Mouse (Mus musculus) heart, embryonic 15.5 days (tissue): ENCODE measurements around the gene Emsy. TPM values are rescaled to one million over a fixed set of nuclear protein-coding genes. Genes with fewer than 3 reads are reported as not detected.

ENCODE experiments used
- ATAC-seq: fragments of 200-750 bp; cut with Nextera tagmentation; replicated peaks from 2 replicates; pipeline ENCODE4 v1.8.0; 2017; ENCODE audit warnings: low read depth, moderate TSS enrichment; ENCODE audit not compliant: insufficient number of reproducible peaks, insufficient read depth, low FRiP score
- H3K27ac ChIP-seq: fragments of 300-500 bp; sonication (generic); 2 replicates; pipeline ENCODE4 v1.5.1; 2015; ENCODE audit warnings: mild to moderate bottlenecking, inconsistent platforms
- H3K27me3 ChIP-seq: fragments of 300-500 bp; sonication (generic); 2 replicates; pipeline ENCODE4 v1.6.1; 2015; ENCODE audit warnings: inconsistent platforms
- H3K36me3 ChIP-seq: fragments of 300-500 bp; sonication (generic); 2 replicates; pipeline ENCODE4 v1.6.1; 2015; ENCODE audit warnings: mild to moderate bottlenecking, inconsistent platforms
- H3K4me1 ChIP-seq: fragments of 300-500 bp; sonication (generic); replicated peaks from 2 replicates; pipeline ENCODE4 v1.6.1; 2015; ENCODE audit warnings: inconsistent platforms
- H3K4me2 ChIP-seq: fragments of 300-500 bp; sonication (generic); 2 replicates; pipeline ENCODE4 v1.6.1; 2015; ENCODE audit warnings: inconsistent platforms, mild to moderate bottlenecking, moderate library complexity
- H3K4me3 ChIP-seq: fragments of 300-500 bp; sonication (generic); 2 replicates; pipeline ENCODE4 v1.5.1; 2015; ENCODE audit warnings: mild to moderate bottlenecking, inconsistent platforms
- H3K9ac ChIP-seq: fragments of 300-500 bp; sonication (generic); 2 replicates; pipeline ENCODE4 v1.6.1; 2015; ENCODE audit warnings: mild to moderate bottlenecking, inconsistent platforms
- H3K9me3 ChIP-seq: fragments of 300-500 bp; sonication (generic); replicated peaks from 2 replicates; pipeline ENCODE4 v1.6.1; 2016; ENCODE audit warnings: inconsistent platforms
- WGBS: fragments of 180-500 bp; shearing (Covaris S2); methylation state at CpG from one replicate; pipeline ENCODE4 v1.1.7; 2015; ENCODE audit warnings: mixed read lengths; 5-methylcytosine and 5-hydroxymethylcytosine counted together
- polyA plus RNA-seq: library from polyadenylated mRNA; unstranded; fragments of >200 nt; fragmentation: Nextera tagmentation; extraction: Ambion mirVana; gene quantifications from 2 replicates; pipeline ENCODE4 v1.2.1, GENCODE M21; 2015

Gene Emsy
- polyA plus RNA-seq, 1 experiment from 2014 or later: 20.2 TPM

- Histone ChIP-seq H3K27me3 (no peaks in the 10 kb centered on the region), H3K9me3 (no peaks in the 10 kb centered on the region), H3K4me1 (peaks cover 38% of the 10 kb centered on the region), H3K4me2 (no peak overlapping the region), H3K27ac (no peak overlapping the region), H3K36me3 (no peaks in the 10 kb centered on the region), H3K4me3 (no peak overlapping the region), H3K9ac (no peak overlapping the region)
- ATAC-seq: no peak
- WGBS: 62% methylated on average over 6 of the region's 6 CpGs
Observed at GRCm38 (mm10) chr7:98667956-98668746, 11.6 kb upstream of the Emsy start.

GRCm38 (mm10) chr7:98665726-98666125, 9.1 kb upstream of the Emsy start:
- H3K9me3 ChIP-seq: no peaks in the 10 kb centered on the region
- H3K9ac ChIP-seq: no peak overlapping the region
- peaks cover 13% of the 10 kb centered on the region for H3K4me1 ChIP-seq
- no peak for ATAC-seq
- no peak overlapping the region for H3K4me3 ChIP-seq
- H3K4me2 ChIP-seq: no peak overlapping the region
- no peak overlapping the region for H3K27ac ChIP-seq
- H3K36me3 ChIP-seq: no peaks in the 10 kb centered on the region
- H3K27me3 ChIP-seq: no peaks in the 10 kb centered on the region
- WGBS: 84% methylated on average over 6 of the region's 6 CpGs

GRCm38 (mm10) chr7:98665166-98665565, 8.6 kb upstream of the Emsy start:
- no peak; the same call in 1 of the 2 replicates for ATAC-seq
- WGBS: 50% methylated on average over 5 of the region's 5 CpGs

GRCm38 (mm10) chr7:98655681-98656530, 677 bp downstream of the Emsy start:
- peak overlapping the region; percentile 97 for H3K27ac ChIP-seq
- under 1% methylated on average over 73 of the region's 74 CpGs for WGBS
- no peaks in the 10 kb centered on the region for H3K9me3 ChIP-seq
- H3K27me3 ChIP-seq: no peaks in the 10 kb centered on the region
- H3K9ac ChIP-seq: peak overlapping the region; percentile 83
- H3K4me3 ChIP-seq: peak overlapping the region; percentile 87
- H3K4me2 ChIP-seq: peak overlapping the region; percentile 60
- peaks cover 18% of the 10 kb centered on the region; the same call in 1 of the 2 replicates for H3K36me3 ChIP-seq
- peak; percentile 58 for ATAC-seq
- peaks cover 18% of the 10 kb centered on the region for H3K4me1 ChIP-seq

More at GRCm38 (mm10) chr7:98665166-98665565, 8.6 kb upstream of the Emsy start:
- Histone ChIP-seq H3K27me3 (no peaks in the 10 kb centered on the region), H3K9ac (no peak overlapping the region), H3K4me3 (no peak overlapping the region), H3K4me2 (no peak overlapping the region), H3K27ac (no peak overlapping the region), H3K9me3 (no peaks in the 10 kb centered on the region), H3K36me3 (no peaks in the 10 kb centered on the region), H3K4me1 (peaks cover 13% of the 10 kb centered on the region)

- H3K4me2 ChIP-seq: no peak overlapping the region
- H3K27ac ChIP-seq: no peak overlapping the region
- no peaks in the 10 kb centered on the region for H3K9me3 ChIP-seq
- ATAC-seq: no peak
- WGBS: 92% methylated on average over 2 of the region's 2 CpGs
- no peak overlapping the region for H3K9ac ChIP-seq
- peaks cover 9% of the 10 kb centered on the region for H3K4me1 ChIP-seq
- peaks cover 26% of the 10 kb centered on the region for H3K36me3 ChIP-seq
- no peaks in the 10 kb centered on the region for H3K27me3 ChIP-seq
- no peak overlapping the region for H3K4me3 ChIP-seq
Observed at GRCm38 (mm10) chr7:98651651-98652050, 4.9 kb downstream of the Emsy start.

GRCm38 (mm10) chr7:98644238-98644637, 12.3 kb downstream of the Emsy start:
- H3K27ac ChIP-seq: no peak overlapping the region
- no peak overlapping the region for H3K4me2 ChIP-seq
- peaks cover 5% of the 10 kb centered on the region; the same call in 1 of the 2 replicates for H3K4me1 ChIP-seq
- no peaks in the 10 kb centered on the region for H3K27me3 ChIP-seq
- H3K36me3 ChIP-seq: peaks cover 40% of the 10 kb centered on the region
- H3K9me3 ChIP-seq: no peaks in the 10 kb centered on the region
- no peak overlapping the region for H3K9ac ChIP-seq
- no peak overlapping the region for H3K4me3 ChIP-seq
- no peak for ATAC-seq
- WGBS: 8% methylated on average over 1 of the region's 1 CpGs

GRCm38 (mm10) chr7:98636607-98637006, 20.0 kb downstream of the Emsy start:
- Histone ChIP-seq H3K27me3 (no peaks in the 10 kb centered on the region), H3K27ac (no peak overlapping the region), H3K4me2 (no peak overlapping the region), H3K9me3 (no peaks in the 10 kb centered on the region), H3K36me3 (peaks cover 39% of the 10 kb centered on the region), H3K9ac (no peak overlapping the region), H3K4me1 (no peaks in the 10 kb centered on the region), H3K4me3 (no peak overlapping the region)
- WGBS: 95% methylated on average over 2 of the region's 2 CpGs
- no peak for ATAC-seq

- H3K4me2 ChIP-seq: no peak overlapping the region
- no peak overlapping the region for H3K4me3 ChIP-seq
- no peak for ATAC-seq
- WGBS: 30% methylated on average over 3 of the region's 3 CpGs
- H3K9me3 ChIP-seq: no peaks in the 10 kb centered on the region
- H3K4me1 ChIP-seq: no peaks in the 10 kb centered on the region
- no peak overlapping the region for H3K9ac ChIP-seq
- no peak overlapping the region; the same call in 1 of the 2 replicates for H3K27ac ChIP-seq
- no peaks in the 10 kb centered on the region for H3K27me3 ChIP-seq
- H3K36me3 ChIP-seq: peaks cover 49% of the 10 kb centered on the region
Observed at GRCm38 (mm10) chr7:98633032-98633431, 23.6 kb downstream of the Emsy start.

GRCm38 (mm10) chr7:98629947-98630346, 26.6 kb downstream of the Emsy start:
- 63% methylated on average over 7 of the region's 7 CpGs for WGBS
- Histone ChIP-seq H3K4me3 (no peak overlapping the region), H3K27ac (no peak overlapping the region), H3K4me2 (no peak overlapping the region), H3K9ac (no peak overlapping the region), H3K9me3 (no peaks in the 10 kb centered on the region), H3K27me3 (no peaks in the 10 kb centered on the region), H3K4me1 (no peaks in the 10 kb centered on the region), H3K36me3 (peaks cover 50% of the 10 kb centered on the region)
- no peak for ATAC-seq

GRCm38 (mm10) chr7:98617739-98618138, 38.8 kb downstream of the Emsy start:
- Histone ChIP-seq H3K27ac (no peak overlapping the region), H3K4me1 (no peaks in the 10 kb centered on the region), H3K9me3 (no peaks in the 10 kb centered on the region), H3K4me3 (no peak overlapping the region), H3K9ac (no peak overlapping the region), H3K36me3 (peaks cover 39% of the 10 kb centered on the region), H3K27me3 (no peaks in the 10 kb centered on the region), H3K4me2 (no peak overlapping the region)
- no peak for ATAC-seq
- 86% methylated on average over 2 of the region's 2 CpGs for WGBS

GRCm38 (mm10) chr7:98612936-98613335, 43.6 kb downstream of the Emsy start:
- ATAC-seq: no peak
- H3K36me3 ChIP-seq: peaks cover 37% of the 10 kb centered on the region

More at GRCm38 (mm10) chr7:98612936-98613335, 43.6 kb downstream of the Emsy start:
- no peaks in the 10 kb centered on the region for H3K4me1 ChIP-seq
- H3K4me2 ChIP-seq: no peak overlapping the region
- H3K4me3 ChIP-seq: no peak overlapping the region
- WGBS: 93% methylated on average over 1 of the region's 1 CpGs
- H3K9ac ChIP-seq: no peak overlapping the region
- H3K27ac ChIP-seq: no peak overlapping the region
- no peaks in the 10 kb centered on the region for H3K27me3 ChIP-seq
- H3K9me3 ChIP-seq: no peaks in the 10 kb centered on the region
